Mouse (Mus musculus) bone marrow, adult 2 months (tissue): ENCODE data around the gene Hnrnpf.

Experiments used
- CTCF ChIP-seq: fragments of 200-500 bp; IDR thresholded peaks from 2 replicates; pipeline ENCODE4 v1.5.1; 2011; ENCODE audit warnings: low read length, control low read depth; ENCODE audit not compliant: control insufficient read depth, insufficient read depth
- POLR2A ChIP-seq: fragments of 200-500 bp; IDR thresholded peaks from 2 replicates; pipeline ENCODE4 v1.6.1; 2011; ENCODE audit warnings: low read depth, mild to moderate bottlenecking, control low read depth, low read length, borderline replicate concordance; ENCODE audit not compliant: control insufficient read depth

GRCm38 (mm10) chr6:117874621-117875281 lies 25.4 kb upstream of the Hnrnpf start:
- no peak for TF ChIP-seq POLR2A
- TF ChIP-seq CTCF = no peak
